Mouse (Mus musculus): ENCODE results near the gene Ctnnd2. TPM values are rescaled to one million over a fixed set of nuclear protein-coding genes. Genes with fewer than 3 reads are reported as not detected.

Ctnnd2 gene
- total RNA-seq, 2 experiments from 2014 or later, result 0.14 to 0.18 TPM

GRCm38 (mm10) chr15:30616861-30617260 is 444.5 kb downstream of the Ctnnd2 start:
- intact Hi-C loops (cut with DNase I), result no loop called here
- DNase-seq (ENCODE audit: low spot score), result no peak

- intact Hi-C loops (cut with DNase I), result no loop called here
- no peak for DNase-seq (ENCODE audit: low spot score)
Observed at GRCm38 (mm10) chr15:30617932-30618331, 445.5 kb downstream of the Ctnnd2 start.

GRCm38 (mm10) chr15:30628524-30628923 is 456.1 kb downstream of the Ctnnd2 start:
- intact Hi-C loops (cut with DNase I), result no loop called here
- no peak for DNase-seq (ENCODE audit: low spot score)

- no peak for DNase-seq (ENCODE audit: low spot score)
- intact Hi-C loops (cut with DNase I), result no loop called here
Observed at GRCm38 (mm10) chr15:30632113-30632735, 459.8 kb downstream of the Ctnnd2 start.

DNA sequence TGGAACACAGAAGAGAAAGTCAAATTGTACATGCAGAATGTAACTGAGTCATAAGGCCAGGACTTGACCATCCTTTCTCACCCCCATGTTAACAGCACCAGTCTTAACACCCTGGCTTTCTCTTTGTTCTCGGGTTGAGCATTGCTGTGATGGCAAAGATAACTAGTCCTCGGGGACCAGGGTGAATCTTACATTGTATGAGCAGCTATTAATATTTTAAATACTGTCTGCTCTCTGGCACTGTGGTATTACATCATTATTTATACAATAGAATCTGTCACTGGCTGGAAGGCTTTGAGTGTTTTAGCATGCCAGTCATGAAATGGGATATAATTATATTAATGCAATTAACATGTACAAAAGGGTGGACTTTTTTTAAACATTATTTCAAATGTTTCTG is 461.5 kb downstream of the Ctnnd2 start:
- DNase-seq (ENCODE audit: low spot score), result no peak
- intact Hi-C loops (cut with DNase I), result no loop called here

- DNase-seq (ENCODE audit: low spot score), result no peak
- intact Hi-C loops (cut with DNase I), result no loop called here
Observed at GRCm38 (mm10) chr15:30634522-30634921, 462.1 kb downstream of the Ctnnd2 start.

GRCm38 (mm10) chr15:30640651-30641050 is 468.3 kb downstream of the Ctnnd2 start:
- intact Hi-C loops (cut with DNase I), result no loop called here
- no peak for DNase-seq (ENCODE audit: low spot score)

GRCm38 (mm10) chr15:30645688-30646087 is 473.3 kb downstream of the Ctnnd2 start:
- DNase-seq (ENCODE audit: low spot score), result no peak
- intact Hi-C loops (cut with DNase I), result no loop called here

DNA sequence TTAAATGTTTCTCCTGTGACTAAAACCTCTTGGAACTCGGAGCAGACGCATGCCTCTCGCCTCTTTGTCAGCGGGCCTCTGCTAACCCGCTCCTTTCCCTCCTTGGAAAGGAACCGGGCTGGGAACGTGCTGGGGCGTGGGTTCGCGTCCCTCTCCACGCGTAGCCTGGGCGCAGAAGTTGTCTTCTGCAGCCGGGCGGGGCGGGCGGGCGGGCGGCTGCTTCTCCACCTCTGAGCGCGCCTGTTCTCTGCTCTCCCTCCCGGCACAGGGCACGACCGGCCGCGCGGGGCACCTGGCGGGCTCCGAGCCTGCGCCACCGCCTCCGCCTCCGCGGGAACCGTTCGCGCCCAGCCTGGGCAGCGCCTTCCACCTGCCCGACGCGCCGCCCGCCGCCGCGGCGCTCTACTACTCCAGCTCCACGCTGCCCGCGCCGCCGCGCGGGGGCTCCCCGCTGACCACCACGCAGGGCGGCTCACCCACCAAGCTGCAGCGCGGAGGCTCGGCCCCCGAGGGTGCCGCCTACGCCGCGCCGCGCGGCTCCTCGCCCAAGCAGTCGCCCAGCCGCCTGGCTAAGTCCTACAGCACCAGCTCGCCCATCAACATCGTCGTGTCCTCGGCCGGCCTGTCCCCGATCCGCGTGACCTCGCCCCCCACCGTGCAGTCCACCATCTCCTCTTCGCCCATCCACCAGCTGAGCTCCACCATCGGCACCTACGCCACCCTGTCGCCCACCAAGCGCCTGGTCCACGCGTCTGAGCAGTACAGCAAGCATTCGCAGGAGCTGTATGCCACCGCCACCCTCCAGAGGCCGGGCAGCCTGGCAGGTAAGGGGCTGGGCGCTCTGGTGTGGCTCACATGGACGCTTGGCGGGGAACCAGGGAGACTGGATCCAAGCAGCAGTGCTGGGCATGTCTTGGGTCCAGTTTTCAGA is 474.4 kb downstream of the Ctnnd2 start:
- no peak for DNase-seq (ENCODE audit: low spot score)
- intact Hi-C loops (cut with DNase I), result no loop called here

GRCm38 (mm10) chr15:30647679-30648311 is 475.4 kb downstream of the Ctnnd2 start:
- intact Hi-C loops (cut with DNase I), result no loop called here
- DNase-seq (ENCODE audit: low spot score), result no peak

GRCm38 (mm10) chr15:30649964-30650363 is 477.6 kb downstream of the Ctnnd2 start:
- no peak for DNase-seq (ENCODE audit: low spot score)
- intact Hi-C loops (cut with DNase I), result no loop called here

DNA sequence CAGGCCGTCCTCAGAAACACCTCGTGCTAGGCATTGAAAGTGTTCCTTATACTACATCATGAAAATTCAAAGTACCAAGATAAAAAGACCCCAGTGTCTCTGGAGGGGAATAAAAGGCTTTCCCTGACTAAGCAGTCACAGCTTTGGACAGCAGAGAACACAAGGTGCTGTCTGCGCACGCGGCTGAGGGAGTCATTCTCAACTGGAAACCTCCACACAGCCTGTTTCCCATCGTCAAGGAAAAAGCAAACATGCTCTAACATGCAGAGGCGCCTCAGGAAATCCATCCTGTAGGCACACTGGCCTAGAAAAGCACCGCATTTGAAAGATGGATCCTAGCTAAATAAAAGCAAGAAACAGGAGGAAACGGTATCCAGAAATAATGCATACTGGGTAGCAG is 483.0 kb downstream of the Ctnnd2 start:
- intact Hi-C loops (cut with DNase I), result no loop called here
- DNase-seq (ENCODE audit: low spot score), result no peak

GRCm38 (mm10) chr15:30657588-30657987 is 485.2 kb downstream of the Ctnnd2 start:
- no peak for DNase-seq (ENCODE audit: low spot score)
- intact Hi-C loops (cut with DNase I), result no loop called here

- intact Hi-C loops (cut with DNase I), result no loop called here
- DNase-seq (ENCODE audit: low spot score), result no peak
Observed at GRCm38 (mm10) chr15:30660539-30661149, 488.3 kb downstream of the Ctnnd2 start.

- intact Hi-C loops (cut with DNase I), result no loop called here
- DNase-seq (ENCODE audit: low spot score), result no peak
Observed at GRCm38 (mm10) chr15:30661689-30662422, 489.5 kb downstream of the Ctnnd2 start.

GRCm38 (mm10) chr15:30667819-30668587 is 495.6 kb downstream of the Ctnnd2 start:
- intact Hi-C loops (cut with DNase I), result no loop called here
- DNase-seq (ENCODE audit: low spot score), result no peak

GRCm38 (mm10) chr15:30681939-30682338 is 509.5 kb downstream of the Ctnnd2 start:
- intact Hi-C loops (cut with DNase I), result no loop called here
- DNase-seq (ENCODE audit: low spot score), result no peak

- intact Hi-C loops (cut with DNase I), result no loop called here
- no peak for DNase-seq (ENCODE audit: low spot score)
Observed at GRCm38 (mm10) chr15:30682360-30683119, 510.1 kb downstream of the Ctnnd2 start.
